Mouse (Mus musculus): Measurements from ENCODE around the gene Omg. TPM values are rescaled to one million over a fixed set of nuclear protein-coding genes. Genes with fewer than 3 reads are reported as not detected.

The Omg gene
- 1 to 10 TPM in 1 of 2 experiments, under 1 TPM in 1; 0.56 to 1.3 TPM for total RNA-seq (2023)

DNA sequence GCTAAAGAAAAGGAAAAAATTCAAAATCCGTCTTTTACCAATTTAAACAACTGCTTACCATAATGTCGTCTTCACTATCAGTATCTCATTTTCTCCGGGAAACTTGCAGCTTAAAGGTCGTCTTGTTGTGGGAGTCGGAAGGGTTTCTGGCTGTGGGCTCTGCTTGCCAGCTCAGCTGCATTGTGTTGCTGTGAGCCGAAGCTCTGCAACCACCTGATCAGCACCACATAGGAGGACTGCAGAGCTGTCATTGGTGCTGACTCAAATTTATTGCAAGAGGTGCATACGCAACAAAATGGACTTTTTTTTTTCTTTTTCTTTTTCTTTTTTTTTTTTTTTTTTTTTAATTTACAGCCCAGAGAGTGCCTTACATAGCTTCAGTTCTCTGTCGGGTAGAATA, at the start of gene Omg:
Gene Omg, minus strand, starts transcription at position 240 of the 400 bp plus-strand sequence.

DNA sequence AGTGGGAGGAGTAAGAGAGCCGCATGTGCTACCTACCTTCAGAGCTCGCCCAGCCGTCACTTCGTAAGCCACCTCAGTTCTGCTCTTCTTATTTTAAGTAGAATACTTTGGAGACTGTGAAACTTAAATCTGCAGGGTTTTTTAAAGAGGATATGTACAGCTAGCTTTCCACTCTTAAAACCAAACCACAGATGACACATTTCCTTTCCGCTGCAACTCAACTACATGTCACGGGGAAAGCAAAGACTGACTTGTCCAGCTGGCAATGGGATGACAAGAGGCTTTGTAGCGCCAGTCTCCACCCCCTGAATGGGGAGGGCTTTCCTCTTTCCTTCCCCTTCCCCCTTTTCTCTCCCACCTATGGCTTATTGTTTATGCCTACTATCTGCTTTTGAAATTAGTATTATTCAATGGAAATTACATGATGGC, 26.5 kb upstream of the Omg start, which contains the start of the genes Evi2 and Evi2a:
Gene Evi2, minus strand, starts transcription at position 257 of the 429 bp plus-strand sequence.
Gene Evi2a, minus strand, starts transcription at position 277 of the 429 bp plus-strand sequence.

DNA sequence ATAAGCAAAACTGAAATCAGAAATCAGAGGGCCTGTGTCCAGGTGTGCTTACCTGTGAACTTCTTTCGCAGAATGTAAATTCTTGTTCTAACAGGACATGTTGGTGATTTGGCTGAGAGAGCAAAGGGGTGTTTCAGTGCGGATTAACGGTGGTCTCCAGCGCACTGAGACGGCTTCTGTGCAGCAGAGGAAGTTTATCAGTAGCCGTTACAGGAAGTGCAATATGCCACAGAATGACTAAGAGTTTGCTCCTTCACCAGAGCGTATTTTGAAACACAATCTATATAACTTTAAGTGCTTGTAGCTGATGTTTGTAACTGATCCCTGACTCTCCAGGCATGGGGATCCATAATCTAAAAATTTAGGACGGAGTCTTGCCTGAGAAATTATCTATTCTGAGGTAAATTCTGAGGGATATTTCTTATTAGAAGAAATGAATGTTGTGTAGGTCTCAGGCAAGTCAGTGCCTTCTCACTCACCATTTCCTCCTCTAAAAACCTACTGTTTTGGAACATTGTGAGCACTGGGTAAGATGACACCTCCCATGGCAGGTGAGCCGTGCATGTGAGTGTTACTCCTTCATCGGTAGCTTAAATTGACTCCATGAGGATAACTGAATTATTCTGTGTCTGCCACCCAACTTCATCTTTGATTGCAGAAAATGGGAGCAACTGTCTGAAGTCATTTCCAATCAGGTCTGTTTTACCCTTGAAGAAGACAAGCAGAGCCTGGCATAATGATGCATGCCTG, 19.9 kb upstream of the Omg start, which contains the start of gene Evi2b:
Gene Evi2b, minus strand, starts transcription at position 203 of the 750 bp plus-strand sequence.

Other genes with a start within 250 kb of the Omg start
- gene Wsb1, start 249.4 kb downstream of the Omg start, total RNA-seq (2023): 100 to 1,000 TPM; 196 to 212 TPM
- gene Gm9964, start 207.2 kb downstream of the Omg start, total RNA-seq (2023): 1 to 10 TPM; 1.7 TPM
- gene Nf1, start 164.4 kb downstream of the Omg start, total RNA-seq (2023): 10 to 100 TPM; 28.5 to 29.1 TPM
- 100 to 1,000 TPM; 459 to 463 TPM for gene Evi2b, start 19.7 kb upstream of the Omg start, total RNA-seq (2023)
- gene Evi2, start 26.5 kb upstream of the Omg start, total RNA-seq (2023): 10 to 100 TPM; 22.7 to 25.1 TPM
- gene Evi2a, start 26.5 kb upstream of the Omg start, total RNA-seq (2023): 100 to 1,000 TPM; 114 to 144 TPM
- 10 to 100 TPM; 35.3 to 35.8 TPM for gene Rab11fip4, start 87.1 kb upstream of the Omg start, total RNA-seq (2023)

All from neutrophil, adult 59 days (primary cell).